Mouse (Mus musculus) left cerebral cortex, postnatal 36 days (tissue): Measurements from ENCODE around the gene Mroh8. TPM values are rescaled to one million over a fixed set of nuclear protein-coding genes. Genes with fewer than 3 reads are reported as not detected.

Experiments
- DNase-seq, 2 experiments: peaks; one replicate each; pipeline ENCODE4 v3.0.0; 2021 to 2022; ENCODE audit warnings: low spot score in 2 of 2, mixed read lengths in 1 of 2
- intact Hi-C: fragments of 180-260 bp; cut with DNase I; formaldehyde crosslinking; loops from one replicate; pipeline ENCODE4 v1.15.1; 2025
- total RNA-seq, 2 experiments: library from RNA; stranded (reverse); gene quantifications; 2 replicates each; pipeline ENCODE4 v1.2.3; 2021

Mroh8 gene
- 1 to 10 TPM; 1.8 to 1.9 TPM for total RNA-seq

DNA sequence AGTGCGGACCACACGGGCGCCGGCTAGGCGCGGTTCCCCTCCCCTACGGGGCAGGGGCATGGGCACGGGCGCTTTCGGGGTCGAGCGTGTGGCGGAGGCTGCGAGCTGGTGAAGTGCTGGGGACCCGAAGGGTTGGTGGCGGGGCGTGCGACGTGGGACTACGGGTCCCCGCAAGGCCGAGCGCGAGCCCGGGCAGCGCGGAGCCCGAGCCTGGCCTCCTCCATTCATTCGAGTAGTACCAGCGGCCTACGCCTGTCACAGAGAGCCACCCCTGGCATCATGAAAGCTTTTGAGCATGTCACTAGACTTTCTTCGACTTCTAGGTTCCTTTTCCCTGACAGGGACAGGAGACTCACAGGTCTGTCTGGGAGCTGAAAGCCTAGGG is at the start of gene Mroh8:
Gene Mroh8 (minus strand): TSS at position 134 of the 385 bp plus-strand sequence.
- peak; percentile 81 to 85 for DNase-seq
- intact Hi-C loops = loop anchor here (5.0 kb wide), 1 partner anchor 77 kb away; the partner anchor contains the start of gene Rbl1

DNA sequence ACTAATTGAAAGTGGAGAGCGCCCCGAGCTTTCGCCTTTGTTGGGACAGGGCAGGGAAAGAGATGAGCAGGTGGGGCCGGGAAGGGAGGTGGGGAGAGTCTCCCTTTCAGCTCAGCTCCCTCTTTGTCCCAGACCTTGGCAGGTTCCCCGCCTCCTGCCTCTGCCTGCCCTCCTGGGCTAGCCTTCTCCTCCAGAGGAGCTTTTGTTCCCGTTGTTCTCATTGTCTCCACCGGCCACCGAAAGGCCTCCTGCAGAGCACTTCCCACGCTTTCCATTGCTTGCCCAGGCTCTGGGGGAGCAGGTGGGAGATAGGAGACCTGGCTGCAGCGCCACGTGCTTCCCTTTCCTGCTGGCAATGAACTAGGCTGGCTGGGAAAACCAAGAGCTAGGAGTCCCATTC is 49.2 kb upstream of the Mroh8 start:
- no peak for DNase-seq
- intact Hi-C loops = no loop called here

- DNase-seq = no peak
- intact Hi-C loops = no loop called here
Measured at GRCm38 (mm10) chr2:157328106-157328505, 48.8 kb upstream of the Mroh8 start.

- no peak for DNase-seq
- intact Hi-C loops = no loop called here
Measured at GRCm38 (mm10) chr2:157325238-157325637, 45.9 kb upstream of the Mroh8 start.

DNA sequence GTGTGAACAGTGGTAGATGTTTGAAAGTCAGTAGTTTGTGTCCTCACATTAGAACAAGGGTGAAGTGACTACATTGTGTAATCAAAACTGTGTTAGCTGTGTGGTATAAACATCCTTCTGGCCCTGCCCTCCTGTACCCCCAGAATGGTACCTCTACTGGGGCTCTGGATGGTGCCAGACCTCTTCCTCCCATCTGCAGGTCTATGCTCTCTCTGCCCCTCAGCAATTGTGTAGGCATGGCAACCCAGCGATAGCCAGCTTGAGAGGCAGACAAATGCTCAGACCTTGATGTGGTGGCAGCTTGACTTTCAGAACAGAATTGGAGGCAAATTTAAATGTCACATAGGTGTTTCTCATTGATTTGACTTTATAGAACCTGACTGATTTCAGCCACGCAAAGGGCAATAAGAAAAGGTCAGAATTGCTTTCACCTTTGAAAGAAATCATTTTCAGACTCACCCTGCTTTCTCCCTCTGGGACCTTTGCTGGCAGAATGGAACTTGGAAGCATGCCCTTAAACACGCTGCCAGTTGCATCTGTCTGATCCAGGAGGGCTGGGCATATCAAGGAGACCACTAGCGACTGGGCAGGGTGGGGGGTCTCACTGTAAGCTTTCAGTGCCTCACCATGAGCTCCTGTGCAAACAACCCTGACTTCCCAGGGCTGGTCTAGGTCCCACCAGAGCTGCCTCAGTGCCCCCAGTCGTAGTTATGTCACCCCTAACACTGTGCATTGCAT is 42.8 kb upstream of the Mroh8 start:
- DNase-seq = no peak
- intact Hi-C loops = no loop called here

GRCm38 (mm10) chr2:157320886-157321285 is 41.5 kb upstream of the Mroh8 start:
- DNase-seq = no peak
- intact Hi-C loops = no loop called here

DNA sequence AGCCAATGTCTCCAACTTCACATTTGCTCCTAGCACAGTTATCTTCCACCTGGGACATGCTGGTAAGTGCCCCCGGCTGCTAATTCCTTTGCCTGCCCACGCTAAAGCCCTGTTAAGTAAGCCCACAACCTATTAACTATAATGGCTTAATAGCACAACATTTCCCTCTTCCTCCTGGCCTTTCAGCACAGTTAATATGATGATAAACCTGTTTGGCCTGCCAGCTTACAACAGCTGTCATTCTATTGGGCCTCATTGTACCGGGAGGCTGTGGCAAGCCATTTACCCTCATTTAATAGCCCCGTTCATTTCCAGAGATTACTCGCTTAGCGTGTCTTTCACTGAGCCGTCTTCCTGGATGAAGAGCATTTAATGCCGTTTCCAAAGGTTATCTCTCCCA is 40.8 kb upstream of the Mroh8 start:
- intact Hi-C loops = no loop called here
- no peak for DNase-seq

GRCm38 (mm10) chr2:157317220-157317619 is 37.9 kb upstream of the Mroh8 start:
- DNase-seq = no peak
- intact Hi-C loops = no loop called here

- intact Hi-C loops = no loop called here
- DNase-seq = no peak
Measured at GRCm38 (mm10) chr2:157316358-157316933, 37.1 kb upstream of the Mroh8 start.

DNA sequence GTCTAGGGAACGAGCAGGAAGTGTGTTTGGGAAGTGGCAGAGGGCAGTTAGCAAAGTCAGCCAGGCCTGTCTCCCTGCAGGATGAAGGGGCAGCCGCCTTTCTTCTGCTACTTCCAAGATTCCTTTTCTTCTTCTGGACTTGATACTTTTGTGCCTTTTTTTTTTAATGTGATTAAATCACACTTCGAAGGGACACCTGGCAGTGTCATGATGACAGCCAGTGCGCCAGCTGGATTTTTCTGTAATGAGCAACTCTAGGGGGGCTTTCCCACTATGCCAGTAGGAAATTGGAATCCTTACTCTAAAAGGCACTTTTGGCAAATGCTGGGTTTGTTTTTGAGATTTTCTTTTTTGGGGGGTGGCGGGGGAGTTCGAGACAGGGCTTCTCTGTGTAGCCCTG is 36.1 kb upstream of the Mroh8 start:
- intact Hi-C loops = no loop called here

GRCm38 (mm10) chr2:157314310-157314709 is 35.0 kb upstream of the Mroh8 start:
- DNase-seq = no peak
- intact Hi-C loops = no loop called here

More for the DNA sequence above, 36.1 kb upstream of the Mroh8 start:
- no peak for DNase-seq

DNA sequence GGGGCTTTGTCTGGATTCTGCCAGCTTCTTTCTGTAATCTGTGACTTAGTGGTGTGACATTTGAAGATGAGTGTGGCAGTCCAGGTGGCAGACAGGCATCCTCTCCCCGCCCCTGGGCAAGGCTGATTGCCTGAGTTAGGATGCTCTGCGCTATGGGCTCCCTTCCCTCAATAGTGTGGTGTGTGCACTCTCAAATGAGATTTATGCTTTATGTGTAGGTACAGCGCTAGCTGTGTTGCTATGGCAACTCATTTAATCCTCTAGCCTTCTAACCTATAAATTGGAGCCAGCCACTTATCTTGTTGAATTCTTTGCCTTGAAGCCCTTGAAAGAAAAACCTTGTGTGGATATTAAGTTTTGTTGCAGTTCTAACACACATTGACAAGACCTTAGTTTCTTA is 34.4 kb upstream of the Mroh8 start:
- no peak for DNase-seq
- intact Hi-C loops = no loop called here

- DNase-seq = no peak
- intact Hi-C loops = no loop called here
Measured at GRCm38 (mm10) chr2:157310963-157311637, 31.8 kb upstream of the Mroh8 start.

DNA sequence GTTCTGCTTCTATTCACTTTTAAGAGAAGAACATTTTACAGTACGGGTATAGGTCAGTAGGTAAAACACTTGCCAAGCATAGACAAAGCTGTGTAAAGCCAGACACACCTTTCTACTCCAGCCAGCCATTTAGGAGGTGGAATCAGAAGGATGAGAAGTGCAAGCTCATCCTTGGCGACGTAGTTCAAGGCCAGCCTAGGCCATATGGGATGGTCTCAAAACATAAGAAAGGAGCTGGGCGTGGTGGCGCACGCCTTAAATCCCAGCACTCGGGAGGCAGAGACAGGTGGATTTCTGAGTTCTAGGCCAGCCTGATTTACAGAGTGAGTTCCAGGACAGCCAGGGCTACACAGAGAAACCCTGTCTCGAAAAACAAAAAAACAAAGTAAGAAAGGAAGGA is 30.3 kb upstream of the Mroh8 start:
- intact Hi-C loops = no loop called here
- DNase-seq = no peak

DNA sequence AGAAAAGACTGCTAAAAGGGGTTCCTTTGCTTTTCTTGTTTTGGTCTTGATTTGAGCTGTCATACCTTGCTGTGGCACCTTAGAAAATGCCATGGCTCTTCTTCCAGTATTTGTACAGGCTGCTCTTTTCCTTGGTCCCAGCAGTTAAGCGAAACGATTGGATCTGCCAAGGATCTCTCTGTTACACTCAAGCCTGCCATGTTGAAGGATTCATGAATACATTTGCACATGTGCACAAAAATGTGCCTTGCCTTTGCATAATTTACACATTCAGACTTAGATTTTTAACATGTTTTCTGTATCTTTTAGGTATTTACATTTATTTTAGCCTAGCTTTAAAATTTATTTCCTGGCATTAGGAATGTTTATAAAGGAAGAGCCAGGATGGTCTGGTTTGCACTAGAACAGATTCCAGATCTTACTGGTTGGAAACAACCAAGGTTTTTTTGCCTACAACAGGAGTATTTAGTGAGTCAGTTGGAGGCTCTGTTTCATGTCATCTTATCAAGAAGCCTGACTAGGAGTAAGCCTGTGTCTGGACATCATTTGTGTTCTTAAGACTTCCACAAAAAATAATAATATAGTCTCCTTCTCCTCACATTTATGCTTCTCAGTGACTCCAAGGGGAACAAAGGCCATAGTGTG is 29.0 kb upstream of the Mroh8 start:
- no peak for DNase-seq
- intact Hi-C loops = no loop called here

- intact Hi-C loops = no loop called here
Measured at GRCm38 (mm10) chr2:157307715-157308265, 28.4 kb upstream of the Mroh8 start.

GRCm38 (mm10) chr2:157306091-157307032 is 27.0 kb upstream of the Mroh8 start:
- no peak for DNase-seq
- intact Hi-C loops = no loop called here

More at GRCm38 (mm10) chr2:157307715-157308265, 28.4 kb upstream of the Mroh8 start:
- DNase-seq = no peak

DNA sequence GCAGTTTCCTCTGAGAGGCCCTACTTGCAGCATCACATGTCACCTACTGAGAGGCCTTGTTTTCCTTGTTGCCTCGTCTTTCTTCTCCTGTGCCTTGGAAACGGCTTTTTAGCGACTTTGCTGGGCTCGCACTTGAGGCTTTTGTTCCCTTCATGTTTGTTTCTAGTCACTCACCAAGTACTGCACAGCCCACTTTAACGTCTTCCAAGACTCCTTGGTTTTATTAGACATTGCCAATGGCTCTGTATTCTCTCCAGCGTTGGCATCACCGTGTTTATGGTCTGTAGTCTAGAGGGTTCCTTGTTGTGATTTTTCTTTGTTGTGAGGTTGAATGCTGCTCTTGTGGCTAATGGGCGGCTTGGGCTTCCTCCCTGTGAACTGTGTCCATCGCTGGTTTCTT is 23.7 kb upstream of the Mroh8 start:
- intact Hi-C loops = no loop called here
- DNase-seq = peak in 1 of 2 experiments; percentile 13

GRCm38 (mm10) chr2:157300051-157300450 is 20.7 kb upstream of the Mroh8 start:
- DNase-seq = no peak
- intact Hi-C loops = no loop called here
